Comparison of ENCODE assay signal across 8 mouse cellular contexts in the genomic region with DNA sequence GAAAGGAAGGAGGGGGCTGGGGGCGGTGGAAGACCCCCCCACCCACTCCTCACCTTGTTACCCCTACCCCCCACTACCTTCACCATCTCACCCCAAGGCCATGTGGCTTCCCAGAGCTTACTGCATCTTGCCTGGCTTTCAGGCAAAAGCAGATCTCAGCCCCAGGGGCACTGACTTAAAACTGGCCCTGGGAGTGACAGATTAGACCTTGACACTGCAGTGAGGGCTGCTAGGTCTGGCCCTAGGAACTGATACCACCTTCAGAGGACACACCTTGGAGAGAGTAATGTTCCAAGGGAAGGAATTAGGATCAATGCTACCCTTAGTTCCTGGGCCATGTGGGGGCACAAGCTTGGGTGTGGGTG. TPM values are rescaled to one million over a fixed set of nuclear protein-coding genes. Genes with fewer than 3 reads are reported as not detected.
A peak's percentile ranks its signal among the peaks of the same experiment; 100 is the strongest.
DNase-seq lines count a peak whose midpoint lies in the region; ATAC-seq and TF ChIP-seq lines count a peak whose summit lies in the region.

No protein-coding gene starts in this region.

- TF ChIP-seq CTCF in lung, embryonic 14.5 days (IDR thresholded peaks at IDR 0.05; ENCODE audit: low read depth): no peak

- H3K36me3 ChIP-seq in lung, embryonic 14.5 days (ENCODE audit: insufficient read depth): no peaks in the 10 kb centered on the region
- H3K36me3 ChIP-seq in hindbrain, embryonic 10.5 days: no peaks in the 10 kb centered on the region
- H3K36me3 ChIP-seq in midbrain, embryonic 10.5 days: no peaks in the 10 kb centered on the region

- WGBS in lung, embryonic 14.5 days: 0% methylated on average over 1 of the region's 1 CpGs
- 0% methylated on average over 1 of the region's 1 CpGs for WGBS in hindbrain, embryonic 10.5 days
- WGBS in midbrain, embryonic 10.5 days: no CpG with 5 or more reads among the region's 1 CpGs

- no peak overlapping the region; the same call in 1 of the 2 replicates for H3K27ac ChIP-seq in lung, embryonic 14.5 days (ENCODE audit: low read depth)
- peak overlapping the region; percentile 95 for H3K27ac ChIP-seq in hindbrain, embryonic 10.5 days
- peak overlapping the region; percentile 97 for H3K27ac ChIP-seq in midbrain, embryonic 10.5 days (replicated peaks)

- H3K4me3 ChIP-seq in lung, embryonic 14.5 days (ENCODE audit: low read depth, low read length): peak overlapping the region; percentile 86
- H3K4me3 ChIP-seq in hindbrain, embryonic 10.5 days: peak overlapping the region; percentile 90
- H3K4me3 ChIP-seq in midbrain, embryonic 10.5 days: peak overlapping the region; percentile 90

- peak overlapping the region; percentile 93 for H3K9ac ChIP-seq in lung, embryonic 14.5 days

- H3K27me3 ChIP-seq in lung, embryonic 14.5 days (ENCODE audit: insufficient read depth, low read length): no peaks in the 10 kb centered on the region
- H3K27me3 ChIP-seq in hindbrain, embryonic 10.5 days (ENCODE audit: insufficient read depth, poor library complexity, severe bottlenecking): no peaks in the 10 kb centered on the region
- no peaks in the 10 kb centered on the region; the same call in 1 of the 2 replicates for H3K27me3 ChIP-seq in midbrain, embryonic 10.5 days (ENCODE audit: low read depth, poor library complexity, severe bottlenecking)

- no peak for DNase-seq in lung, embryonic 14.5 days
- no peak for DNase-seq in lung, postnatal 14 days
- peak; percentile 44 for DNase-seq in c-Kit-positive CD71-positive TER-119-negative erythroid progenitor cells, embryonic 14.5 days (ENCODE audit: low read depth)
- no peak for DNase-seq in hindbrain, embryonic 10.5 days (ENCODE audit: low spot score)
- no peak for DNase-seq in midbrain, embryonic 10.5 days (ENCODE audit: low spot score)
- DNase-seq in right cerebral cortex, postnatal 36 days (ENCODE audit: low spot score in 2 of 2): no peak
- DNase-seq in right cerebral cortex, postnatal 4 days: no peak
- DNase-seq in urinary bladder, postnatal 36 days (ENCODE audit: low spot score in 2 of 2): no peak

- H3K9me3 ChIP-seq in lung, embryonic 14.5 days (ENCODE audit: low read depth, low read length): no peaks in the 10 kb centered on the region
- H3K9me3 ChIP-seq in hindbrain, embryonic 10.5 days: no peaks in the 10 kb centered on the region
- H3K9me3 ChIP-seq in midbrain, embryonic 10.5 days (replicated peaks): no peaks in the 10 kb centered on the region

- H3K4me1 ChIP-seq in lung, embryonic 14.5 days (ENCODE audit: insufficient read depth): no peaks in the 10 kb centered on the region
- peaks cover 19% of the 10 kb centered on the region for H3K4me1 ChIP-seq in hindbrain, embryonic 10.5 days (replicated peaks)
- H3K4me1 ChIP-seq in midbrain, embryonic 10.5 days: peaks cover 15% of the 10 kb centered on the region

- ATAC-seq in lung, embryonic 14.5 days (ENCODE audit: insufficient read depth): peak; percentile 73

- peak overlapping the region; percentile 84 for H3K4me2 ChIP-seq in lung, embryonic 14.5 days

RNA-seq across cellular contexts. Expression of gene Suclg2, which starts 0.4 kb away (rescaled TPM):
- polyA plus RNA-seq in lung, embryonic 14.5 days (2014; fragmentation: Nextera tagmentation; extraction: Ambion mirVana): 76.0 and 78.5 TPM in 2 replicates
- 35.8 and 54.7 TPM in 2 replicates for polyA plus RNA-seq in hindbrain, embryonic 10.5 days (2016; fragmentation: Nextera tagmentation; extraction: Ambion mirVana)
- polyA plus RNA-seq in midbrain, embryonic 10.5 days (2016; fragmentation: Nextera tagmentation; extraction: Ambion mirVana): 45.2 and 51.5 TPM in 2 replicates
